Mouse (Mus musculus) stomach, embryonic 15.5 days (tissue): ENCODE measurements around the gene Tspan2. TPM values are rescaled to one million over a fixed set of nuclear protein-coding genes. Genes with fewer than 3 reads are reported as not detected.

ENCODE experiments used
- ATAC-seq: fragments of 200-750 bp; cut with Nextera tagmentation; 2 replicates; pipeline ENCODE4 v1.8.0; 2017; ENCODE audit warnings: low read depth, moderate number of reproducible peaks, moderate TSS enrichment; ENCODE audit not compliant: insufficient read depth, low FRiP score
- H3K27ac ChIP-seq: fragments of 300-500 bp; sonication (generic); 2 replicates; pipeline ENCODE4 v1.5.1; 2015; ENCODE audit warnings: mild to moderate bottlenecking, inconsistent platforms
- H3K27me3 ChIP-seq: fragments of 300-500 bp; sonication (generic); replicated peaks from 2 replicates; pipeline ENCODE4 v1.6.1; 2015; ENCODE audit warnings: inconsistent platforms
- H3K36me3 ChIP-seq: fragments of 300-500 bp; sonication (generic); 2 replicates; pipeline ENCODE4 v1.6.1; 2015; ENCODE audit warnings: inconsistent platforms
- H3K4me1 ChIP-seq: fragments of 300-500 bp; sonication (generic); 2 replicates; pipeline ENCODE4 v1.6.1; 2015; ENCODE audit warnings: inconsistent platforms
- H3K4me2 ChIP-seq: fragments of 300-500 bp; sonication (generic); 2 replicates; pipeline ENCODE4 v1.6.1; 2015; ENCODE audit warnings: mild to moderate bottlenecking, inconsistent platforms
- H3K4me3 ChIP-seq: fragments of 300-500 bp; sonication (generic); replicated peaks from 2 replicates; pipeline ENCODE4 v1.5.1; 2015; ENCODE audit warnings: inconsistent platforms
- H3K9ac ChIP-seq: fragments of 300-500 bp; sonication (generic); 2 replicates; pipeline ENCODE4 v1.6.1; 2015; ENCODE audit warnings: inconsistent platforms
- H3K9me3 ChIP-seq: fragments of 300-500 bp; sonication (generic); 2 replicates; pipeline ENCODE4 v1.6.1; 2016; ENCODE audit warnings: inconsistent platforms
- WGBS: fragments of 180-500 bp; shearing (Covaris S2); methylation state at CpG from one replicate; pipeline ENCODE4 v1.1.7; 2015; 5-methylcytosine and 5-hydroxymethylcytosine counted together
- polyA plus RNA-seq: library from polyadenylated mRNA; unstranded; fragments of >200 nt; fragmentation: Nextera tagmentation; extraction: Ambion mirVana; gene quantifications from 2 replicates; pipeline ENCODE4 v1.2.1, GENCODE M21; 2015

The Tspan2 gene
- polyA plus RNA-seq, 1 experiment from 2014 or later, result 19.2 TPM

- no peak overlapping the region for H3K27ac ChIP-seq
- H3K27me3 ChIP-seq, result no peaks in the 10 kb centered on the region
- H3K4me3 ChIP-seq, result no peak overlapping the region
- no peak for ATAC-seq
- no peak overlapping the region for H3K9ac ChIP-seq
- 26% methylated on average over 4 of the region's 4 CpGs for WGBS
- no peak overlapping the region for H3K4me2 ChIP-seq
- no peaks in the 10 kb centered on the region for H3K9me3 ChIP-seq
- no peaks in the 10 kb centered on the region for H3K36me3 ChIP-seq
- no peaks in the 10 kb centered on the region for H3K4me1 ChIP-seq
Observed at GRCm38 (mm10) chr3:102787369-102787768, 53.0 kb downstream of the Tspan2 start.

- no peak overlapping the region for H3K27ac ChIP-seq
- no peak overlapping the region for H3K9ac ChIP-seq
- no peaks in the 10 kb centered on the region for H3K4me1 ChIP-seq
- no peaks in the 10 kb centered on the region for H3K9me3 ChIP-seq
- WGBS, result 11% methylated on average over 3 of the region's 3 CpGs
- H3K4me3 ChIP-seq, result no peak overlapping the region
- no peaks in the 10 kb centered on the region for H3K36me3 ChIP-seq
- H3K27me3 ChIP-seq, result no peaks in the 10 kb centered on the region
- H3K4me2 ChIP-seq, result no peak overlapping the region
- no peak for ATAC-seq
Observed at GRCm38 (mm10) chr3:102803937-102804336, 69.6 kb downstream of the Tspan2 start.

- Histone ChIP-seq H3K36me3 (no peaks in the 10 kb centered on the region), H3K4me2 (no peak overlapping the region), H3K27me3 (no peaks in the 10 kb centered on the region), H3K4me1 (no peaks in the 10 kb centered on the region), H3K4me3 (no peak overlapping the region), H3K9ac (no peak overlapping the region), H3K27ac (no peak overlapping the region), H3K9me3 (no peaks in the 10 kb centered on the region)
- no peak for ATAC-seq
- WGBS, result 50% methylated on average over 1 of the region's 1 CpGs
Observed at GRCm38 (mm10) chr3:102842386-102842785, 108.1 kb downstream of the Tspan2 start.

- no peak overlapping the region for H3K27ac ChIP-seq
- H3K4me1 ChIP-seq, result no peaks in the 10 kb centered on the region
Observed at GRCm38 (mm10) chr3:102848661-102849060, 114.3 kb downstream of the Tspan2 start.

More at GRCm38 (mm10) chr3:102848661-102849060, 114.3 kb downstream of the Tspan2 start:
- H3K4me2 ChIP-seq, result no peak overlapping the region
- H3K4me3 ChIP-seq, result no peak overlapping the region
- no peak for ATAC-seq
- H3K36me3 ChIP-seq, result no peaks in the 10 kb centered on the region
- H3K27me3 ChIP-seq, result no peaks in the 10 kb centered on the region
- H3K9me3 ChIP-seq, result no peaks in the 10 kb centered on the region
- H3K9ac ChIP-seq, result no peak overlapping the region

Other genes starting within 250 kb of the Tspan2 start
- 0.06 and 0.10 TPM in 2 replicates for gene Tshb, start 48.2 kb downstream of the Tspan2 start, polyA plus RNA-seq
- gene Sycp1, start 201.6 kb downstream of the Tspan2 start, polyA plus RNA-seq, result not detected in 2 replicates
- 0.13 and 0.37 TPM in 2 replicates for gene Nr1h5, start 229.6 kb downstream of the Tspan2 start, polyA plus RNA-seq